Mouse (Mus musculus): Measurements from ENCODE around the gene Gm10644.

- peak; percentile 88 for TF ChIP-seq CTCF (IDR thresholded peaks at IDR 0.05; ENCODE audit: low read depth, low read length)
- no peak for TF ChIP-seq TAL1 (conservative IDR thresholded peaks at IDR 0.05; ENCODE audit: low read depth, low read length)
Measured at GRCm38 (mm10) chr8:83895894-83896293, 59.1 kb downstream of the Gm10644 start.
